Mouse (Mus musculus): Measurements from ENCODE around the gene Vmn1r151.
"Not testable (repeated sequence)": the region's sequence is repeated elsewhere in the genome, so short reads cannot be mapped to it uniquely, and the experiment has no call there.

Vmn1r151 gene

GRCm38 (mm10) chr7:22499578-22499977, at the start of gene Vmn1r151:
TSS of gene Vmn1r151 (minus strand) at chr7:22499678.
- not testable (repeated sequence) for DNase-seq (ENCODE audit: low read depth, low spot score)

GRCm38 (mm10) chr7:22534787-22535186, 35.3 kb upstream of the Vmn1r151 start, which contains the start of gene Gm8677:
TSS of gene Gm8677 (minus strand) at chr7:22534887.
- not testable (repeated sequence) for DNase-seq (ENCODE audit: low read depth, low spot score)

- not testable (repeated sequence) for DNase-seq (ENCODE audit: low read depth, low spot score)
Observed at GRCm38 (mm10) chr7:22522667-22523066, 23.2 kb upstream of the Vmn1r151 start, which contains the start of gene Vmn1r152. TSS of gene Vmn1r152 (plus strand) at chr7:22522967.

GRCm38 (mm10) chr7:22463975-22464374, 35.5 kb downstream of the Vmn1r151 start, which contains the start of gene Gm10665:
TSS of gene Gm10665 (minus strand) at chr7:22464075.
- DNase-seq (ENCODE audit: low read depth, low spot score), result not testable (repeated sequence)
